In the genomic region with DNA sequence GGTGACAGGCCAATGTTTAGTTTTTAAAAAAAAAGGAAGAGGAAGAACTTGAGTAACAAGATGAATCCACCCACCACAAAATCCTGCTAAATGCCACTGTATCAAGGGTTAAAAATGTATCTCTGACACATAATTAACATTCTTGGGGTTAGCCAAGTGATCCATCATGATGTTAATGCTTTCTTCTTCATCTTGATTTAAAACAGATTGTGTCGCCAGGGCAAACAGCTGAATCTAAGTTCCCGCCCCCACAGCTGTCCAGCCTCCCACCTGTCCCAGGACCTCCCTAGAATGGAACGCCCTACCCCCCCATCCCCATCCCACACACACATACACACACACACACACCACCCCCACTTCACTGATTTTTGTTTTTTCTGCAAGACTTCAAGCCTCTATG, we compare ENCODE assay signal across 11 mouse cellular contexts.
A peak's percentile ranks its signal among the peaks of the same experiment; 100 is the strongest.
DNase-seq lines count a peak whose midpoint lies in the region; ATAC-seq and TF ChIP-seq lines count a peak whose summit lies in the region.
"Had no signal": no experiment of that assay in that cellular context is flagged by ENCODE, and none has a peak within 500 bp of the region (broad histone marks: within the 10 kb centered on the region; RNA-seq: fewer than 3 reads in every experiment).

No protein-coding gene starts in this region.

- no peaks in the 10 kb centered on the region for H3K9me3 ChIP-seq in embryonic facial prominence, embryonic 11.5 days (replicated peaks; ENCODE audit: control insufficient read depth, low read length)
- no peaks in the 10 kb centered on the region for H3K9me3 ChIP-seq in embryonic facial prominence, embryonic 10.5 days
- no peaks in the 10 kb centered on the region for H3K9me3 ChIP-seq in kidney, postnatal 0 days (replicated peaks; ENCODE audit: low read length)
- no peaks in the 10 kb centered on the region for H3K9me3 ChIP-seq in limb, embryonic 12.5 days
- no peaks in the 10 kb centered on the region for H3K9me3 ChIP-seq in stomach, postnatal 0 days (ENCODE audit: control insufficient read depth, low read length)

- no peak overlapping the region for H3K4me3 ChIP-seq in embryonic facial prominence, embryonic 11.5 days (ENCODE audit: low read depth, low read length)
- no peak overlapping the region for H3K4me3 ChIP-seq in embryonic facial prominence, embryonic 10.5 days
- no peak overlapping the region for H3K4me3 ChIP-seq in kidney, postnatal 0 days (replicated peaks; ENCODE audit: low read depth, low read length)
- H3K4me3 ChIP-seq in limb, embryonic 12.5 days (replicated peaks): no peak overlapping the region
- H3K4me3 ChIP-seq in stomach, postnatal 0 days (ENCODE audit: low read depth, low read length): no peak overlapping the region

- no peaks in the 10 kb centered on the region for H3K27me3 ChIP-seq in embryonic facial prominence, embryonic 11.5 days (ENCODE audit: control insufficient read depth, insufficient read depth, low read length)
- H3K27me3 ChIP-seq in embryonic facial prominence, embryonic 10.5 days (replicated peaks; ENCODE audit: low read depth, poor library complexity, severe bottlenecking): no peaks in the 10 kb centered on the region
- H3K27me3 ChIP-seq in kidney, postnatal 0 days (ENCODE audit: insufficient read depth, low read length): no peaks in the 10 kb centered on the region
- no peaks in the 10 kb centered on the region for H3K27me3 ChIP-seq in limb, embryonic 12.5 days
- no peaks in the 10 kb centered on the region for H3K27me3 ChIP-seq in stomach, postnatal 0 days (ENCODE audit: control insufficient read depth, insufficient read depth, low read length)

- peak; percentile 39 for DNase-seq in embryonic facial prominence, embryonic 11.5 days (ENCODE audit: low spot score)
- no peak for DNase-seq in embryonic facial prominence, embryonic 10.5 days (ENCODE audit: low spot score)
- DNase-seq in kidney, postnatal 0 days (ENCODE audit: low spot score): peak; percentile 76
- no peak for DNase-seq in kidney, postnatal 36 days
- DNase-seq in stomach, postnatal 0 days (ENCODE audit: low spot score): no peak
- DNase-seq in thymus, postnatal 0 days (ENCODE audit: low spot score): no peak
- DNase-seq in spleen, postnatal 14 days (ENCODE audit: low spot score in 2 of 2): no peak
- DNase-seq: B cell, adult 2 months; right cerebral cortex, postnatal 4 days had no signal

- peaks cover 3% of the 10 kb centered on the region; the same call in 1 of the 2 replicates for H3K4me1 ChIP-seq in embryonic facial prominence, embryonic 11.5 days (ENCODE audit: control insufficient read depth, insufficient read depth, low read length)
- peaks cover 42% of the 10 kb centered on the region for H3K4me1 ChIP-seq in embryonic facial prominence, embryonic 10.5 days
- peaks cover 36% of the 10 kb centered on the region for H3K4me1 ChIP-seq in kidney, postnatal 0 days (replicated peaks; ENCODE audit: insufficient read depth, low read length)
- H3K4me1 ChIP-seq in limb, embryonic 12.5 days (replicated peaks): peaks cover 55% of the 10 kb centered on the region
- H3K4me1 ChIP-seq in stomach, postnatal 0 days (replicated peaks; ENCODE audit: control insufficient read depth, insufficient read depth): peaks cover 6% of the 10 kb centered on the region; the same call in 1 of the 2 replicates

- 51% methylated on average over 3 of the region's 3 CpGs for WGBS in embryonic facial prominence, embryonic 11.5 days
- 55% methylated on average over 3 of the region's 3 CpGs for WGBS in embryonic facial prominence, embryonic 10.5 days
- WGBS in kidney, postnatal 0 days: 21% methylated on average over 3 of the region's 3 CpGs
- WGBS in limb, embryonic 12.5 days: 5% methylated on average over 3 of the region's 3 CpGs
- 20% methylated on average over 3 of the region's 3 CpGs for WGBS in stomach, postnatal 0 days

- no peak overlapping the region for H3K27ac ChIP-seq in embryonic facial prominence, embryonic 11.5 days (replicated peaks; ENCODE audit: low read depth, low read length)
- H3K27ac ChIP-seq in embryonic facial prominence, embryonic 10.5 days (replicated peaks): no peak overlapping the region
- H3K27ac ChIP-seq in kidney, postnatal 0 days: peak overlapping the region; percentile 42; the same call in 1 of the 2 replicates
- no peak overlapping the region; the same call in 1 of the 2 replicates for H3K27ac ChIP-seq in limb, embryonic 12.5 days
- H3K27ac ChIP-seq in stomach, postnatal 0 days (replicated peaks): no peak overlapping the region; the same call in 1 of the 2 replicates

- H3K36me3 ChIP-seq in embryonic facial prominence, embryonic 11.5 days (replicated peaks; ENCODE audit: control insufficient read depth, insufficient read depth, low read depth, low read length): no peaks in the 10 kb centered on the region
- no peaks in the 10 kb centered on the region for H3K36me3 ChIP-seq in embryonic facial prominence, embryonic 10.5 days (replicated peaks)
- no peaks in the 10 kb centered on the region for H3K36me3 ChIP-seq in kidney, postnatal 0 days (ENCODE audit: insufficient read depth, low read length)
- no peaks in the 10 kb centered on the region for H3K36me3 ChIP-seq in limb, embryonic 12.5 days
- H3K36me3 ChIP-seq in stomach, postnatal 0 days (ENCODE audit: control insufficient read depth, insufficient read depth, low read length): no peaks in the 10 kb centered on the region

- no peak overlapping the region for H3K4me2 ChIP-seq in embryonic facial prominence, embryonic 11.5 days (ENCODE audit: low read depth, low read length)
- peak overlapping the region; percentile 28 for H3K4me2 ChIP-seq in kidney, postnatal 0 days (ENCODE audit: low read length)
- peak overlapping the region; percentile 44 for H3K4me2 ChIP-seq in limb, embryonic 12.5 days
- H3K4me2 ChIP-seq in stomach, postnatal 0 days (replicated peaks; ENCODE audit: low read depth): 0 out of 2 replicates have a peak overlapping the region, but pooled peaks have one; percentile 9

- TF ChIP-seq CTCF in kidney, postnatal 0 days (IDR thresholded peaks at IDR 0.05; ENCODE audit: low read depth): no peak
- no peak for TF ChIP-seq CTCF in stomach, postnatal 0 days (IDR thresholded peaks at IDR 0.05; ENCODE audit: low read depth)

- no peak for TF ChIP-seq EP300 in stomach, postnatal 0 days (optimal IDR thresholded peaks at IDR 0.05)

- no peak for ATAC-seq in embryonic facial prominence, embryonic 11.5 days (replicated peaks; ENCODE audit: insufficient number of reproducible peaks, low FRiP score, low TSS enrichment, low read depth)
- ATAC-seq in kidney, postnatal 0 days (replicated peaks; ENCODE audit: low FRiP score, low read depth): 0 out of 2 replicates have a peak, but pooled peaks have one; percentile 52
- no peak for ATAC-seq in limb, embryonic 12.5 days (ENCODE audit: insufficient number of reproducible peaks, insufficient read depth, low FRiP score, low TSS enrichment, low read depth)
- no peak for ATAC-seq in stomach, postnatal 0 days (ENCODE audit: low FRiP score, low TSS enrichment)
- ATAC-seq: forebrain, embryonic 14.5 days had no signal

- H3K9ac ChIP-seq in embryonic facial prominence, embryonic 11.5 days (replicated peaks; ENCODE audit: low read length): no peak overlapping the region
- no peak overlapping the region for H3K9ac ChIP-seq in kidney, postnatal 0 days (ENCODE audit: low read depth, low read length)
- H3K9ac ChIP-seq in limb, embryonic 12.5 days (replicated peaks): no peak overlapping the region
- H3K9ac ChIP-seq in stomach, postnatal 0 days (ENCODE audit: low read length): no peak overlapping the region

Comparison
In these comparisons a context has a peak if more than half of its experiments do, and no peak if none do; other contexts are left out.
1. DNase-seq: peak in embryonic facial prominence, embryonic 11.5 days (single experiment) and kidney, postnatal 0 days (single experiment); none in embryonic facial prominence, embryonic 10.5 days (single experiment), kidney, postnatal 36 days (0 of 2), stomach, postnatal 0 days (single experiment), thymus, postnatal 0 days (single experiment) and spleen, postnatal 14 days (0 of 2).